Mouse (Mus musculus): ENCODE data around the gene Fxyd5. TPM values are rescaled to one million over a fixed set of nuclear protein-coding genes. Genes with fewer than 3 reads are reported as not detected.

Fxyd5 gene
- total RNA-seq, 1 experiment from 2014 or later, result 216 TPM

- peak; percentile 59 for ATAC-seq (replicated peaks; ENCODE audit: low read depth, poor library complexity, severe bottlenecking)
Measured at GRCm38 (mm10) chr7:31000505-31001020, 41.7 kb downstream of the Fxyd5 start.

DNA sequence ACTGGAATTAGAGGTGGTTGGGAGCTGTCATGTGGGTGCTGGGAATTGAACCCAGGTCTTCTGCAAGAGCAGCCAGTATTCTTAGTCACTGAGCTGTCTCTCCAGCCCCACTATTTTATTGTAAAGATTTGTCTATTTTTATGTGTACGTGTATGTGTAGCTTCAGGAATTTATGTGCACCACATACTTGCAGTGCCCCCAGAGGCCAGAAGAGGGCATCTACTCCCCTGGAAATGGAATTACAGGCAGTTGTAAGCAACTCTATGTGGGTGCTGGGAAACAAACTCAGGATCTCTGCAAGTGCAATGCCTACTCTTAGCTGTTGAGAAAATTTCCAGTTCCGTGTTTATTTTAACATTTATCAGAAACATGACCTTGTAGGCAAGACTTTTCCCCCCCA lies 45.8 kb downstream of the Fxyd5 start:
- no peak for ATAC-seq (replicated peaks; ENCODE audit: low read depth, poor library complexity, severe bottlenecking)

DNA sequence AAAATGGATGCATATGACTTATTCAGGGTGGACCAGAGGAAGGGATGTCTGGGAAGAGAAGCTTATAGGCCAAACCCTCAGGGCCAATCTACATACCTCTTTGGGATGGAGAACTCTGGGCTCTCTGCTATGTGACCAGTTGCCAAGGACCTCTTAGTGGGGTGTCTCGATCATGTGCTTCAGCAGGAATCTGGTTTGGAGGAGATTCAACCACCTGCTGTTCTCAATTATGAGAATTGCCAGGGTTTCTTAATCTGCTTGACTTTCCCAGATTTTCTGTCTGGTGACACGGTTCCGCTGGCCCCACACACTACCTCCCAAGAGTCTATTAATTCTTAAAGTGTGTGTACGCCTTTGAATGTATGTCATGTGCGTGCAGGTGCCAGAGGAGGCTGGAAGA lies 48.3 kb downstream of the Fxyd5 start:
- no peak for ATAC-seq (replicated peaks; ENCODE audit: low read depth, poor library complexity, severe bottlenecking)

- no peak for ATAC-seq (replicated peaks; ENCODE audit: low read depth, poor library complexity, severe bottlenecking)
Measured at GRCm38 (mm10) chr7:30992148-30992547, 50.1 kb downstream of the Fxyd5 start.

GRCm38 (mm10) chr7:30988519-30989162 lies 53.6 kb downstream of the Fxyd5 start:
- no peak for ATAC-seq (replicated peaks; ENCODE audit: low read depth, poor library complexity, severe bottlenecking)

DNA sequence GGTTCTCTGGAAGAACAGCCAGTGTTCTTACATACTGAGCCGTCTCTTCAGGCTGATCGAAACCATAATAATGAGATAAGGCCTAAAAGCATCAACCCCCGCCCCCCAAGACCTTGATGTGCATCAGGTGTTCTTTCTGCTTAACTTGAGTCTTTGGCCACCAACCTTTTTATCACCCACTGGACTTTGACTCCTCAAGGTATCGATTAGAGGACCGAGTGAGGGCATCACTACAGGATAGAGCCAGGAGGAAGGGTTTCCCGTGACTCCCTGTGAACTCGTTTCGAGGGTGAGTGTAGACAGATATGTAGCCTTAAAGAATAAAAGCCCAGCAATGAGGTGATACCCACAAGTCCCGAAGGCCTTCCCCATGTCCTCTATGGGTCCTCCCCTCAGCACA lies 56.9 kb downstream of the Fxyd5 start:
- no peak for ATAC-seq (replicated peaks; ENCODE audit: low read depth, poor library complexity, severe bottlenecking)

Other genes with a start within 250 kb of the Fxyd5 start
- gene Ffar2, start 218.7 kb downstream of the Fxyd5 start, total RNA-seq (2017), result 20.3 and 28.0 TPM in 2 replicates
- gene Ffar3, start 186.3 kb downstream of the Fxyd5 start, total RNA-seq (2017), result not detected in 2 replicates
- not detected in 2 replicates for gene Ffar1, start 180.9 kb downstream of the Fxyd5 start, total RNA-seq (2017)
- gene Cd22, start 162.1 kb downstream of the Fxyd5 start, total RNA-seq (2017), result 0.29 and 7.6 TPM in 2 replicates
- not detected in 2 replicates for gene Mag, start 127.6 kb downstream of the Fxyd5 start, total RNA-seq (2017)
- not detected in 2 replicates for gene Hamp2, start 117.8 kb downstream of the Fxyd5 start, total RNA-seq (2017)
- gene Hamp, start 98.4 kb downstream of the Fxyd5 start, total RNA-seq (2017), result not detected in 2 replicates
- gene Usf2, start 85.7 kb downstream of the Fxyd5 start, total RNA-seq (2017), result 130 and 138 TPM in 2 replicates
- gene Lsr, start 69.0 kb downstream of the Fxyd5 start, total RNA-seq (2017), result 1.1 TPM in 1 of 2 replicates, not detected in the other
- gene Fam187b, start 68.7 kb downstream of the Fxyd5 start, total RNA-seq (2017), result not detected in 2 replicates
- gene Fxyd7, start 9.0 kb upstream of the Fxyd5 start, total RNA-seq (2017), result not detected in 2 replicates
- 2.7 and 4.2 TPM in 2 replicates for gene Fxyd1, start 14.7 kb upstream of the Fxyd5 start, total RNA-seq (2017)
- gene Lgi4, start 16.9 kb upstream of the Fxyd5 start, total RNA-seq (2017), result not detected in 2 replicates
- not detected in 2 replicates for gene Fxyd3, start 34.2 kb upstream of the Fxyd5 start, total RNA-seq (2017)
- 13.4 and 19.9 TPM in 2 replicates for gene Hpn, start 72.8 kb upstream of the Fxyd5 start, total RNA-seq (2017)
- 2.1 TPM in 1 of 2 replicates, not detected in the other for gene Scn1b, start 84.5 kb upstream of the Fxyd5 start, total RNA-seq (2017)
- gene Gramd1a, start 113.4 kb upstream of the Fxyd5 start, total RNA-seq (2017), result 30.8 and 38.7 TPM in 2 replicates
- not detected in 2 replicates for gene Scgb2b2, start 248.0 kb upstream of the Fxyd5 start, total RNA-seq (2017)
- not detected in 2 replicates for gene Scgb1b2, start 249.3 kb upstream of the Fxyd5 start, total RNA-seq (2017)